Mouse (Mus musculus): ENCODE data around the gene Slc7a8. TPM values are rescaled to one million over a fixed set of nuclear protein-coding genes. Genes with fewer than 3 reads are reported as not detected.
A peak's percentile ranks its signal among the peaks of the same experiment; 100 is the strongest.

The Slc7a8 gene
- total RNA-seq (2021): 1 to 10 TPM; 2.4 to 3.6 TPM

DNA sequence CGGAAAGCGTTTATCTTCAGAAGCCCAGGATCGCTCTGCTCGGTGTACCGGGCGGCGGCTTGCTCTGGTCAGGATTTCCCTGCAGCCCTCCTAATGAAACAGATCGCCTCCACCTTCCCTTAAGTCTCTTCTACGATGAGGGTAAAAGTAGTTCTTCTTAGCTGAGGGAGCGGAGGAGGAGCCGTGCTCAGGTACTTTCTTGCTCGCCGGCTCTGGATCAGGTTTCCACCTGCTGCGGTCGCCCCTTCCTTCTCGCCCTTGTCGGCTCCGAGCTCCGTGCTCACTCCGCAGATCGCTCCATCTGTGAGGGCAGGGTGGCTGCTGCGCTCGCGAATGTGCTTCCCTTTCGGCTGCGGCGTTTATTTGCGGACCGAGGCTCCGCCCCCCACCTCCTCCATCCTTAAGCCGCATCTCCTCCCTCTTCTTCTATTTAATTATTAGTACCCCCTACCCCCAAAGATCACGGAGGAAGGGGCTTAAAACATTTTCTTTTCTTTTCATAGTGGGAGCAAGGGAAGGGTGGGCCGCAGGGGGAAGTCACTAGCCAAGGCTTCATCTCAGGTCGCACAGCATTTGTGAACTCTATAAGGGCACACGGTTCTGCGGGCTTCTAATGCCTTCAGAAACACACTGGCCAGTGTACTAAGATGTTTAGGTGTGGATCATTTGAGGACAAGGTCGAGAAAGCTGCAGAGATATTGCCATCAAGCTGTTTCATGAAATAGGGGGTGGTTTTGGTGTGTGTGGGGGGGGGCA is at the start of gene Slc7a8:
Gene Slc7a8 (minus strand): TSS at position 337 of the 756 bp plus-strand sequence.
- DNase-seq: peak; percentile 34 to 35
- intact Hi-C loops (cut with DNase I): loop anchor here (5.0 kb wide), 1 partner anchor 49 kb away; no protein-coding TSS in a partner anchor

GRCm38 (mm10) chr14:54823716-54824115 is 42.0 kb upstream of the Slc7a8 start:
- DNase-seq: no peak
- intact Hi-C loops (cut with DNase I): no loop called here

DNA sequence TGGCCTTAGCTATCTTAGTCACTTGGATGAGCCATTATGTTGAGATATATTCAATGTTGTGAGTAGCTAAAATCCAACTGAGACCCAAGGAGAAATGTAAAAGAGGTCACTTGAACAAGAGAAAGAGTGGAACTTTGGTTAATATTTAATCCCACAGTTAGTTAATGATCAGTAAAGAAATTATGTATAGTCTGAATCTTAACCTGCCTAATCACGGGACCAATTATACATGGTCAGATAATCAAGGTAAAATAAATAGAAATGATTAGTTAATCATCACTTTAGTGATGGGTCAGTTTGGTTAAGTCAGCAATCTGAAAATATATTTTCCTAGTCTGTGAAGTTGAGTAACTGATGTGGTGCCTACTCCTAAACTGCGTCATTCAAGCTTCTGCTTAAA is 40.6 kb upstream of the Slc7a8 start:
- intact Hi-C loops (cut with DNase I): no loop called here
- no peak for DNase-seq

GRCm38 (mm10) chr14:54817791-54818190 is 36.0 kb upstream of the Slc7a8 start:
- DNase-seq: peak; percentile 27 to 48
- intact Hi-C loops (cut with DNase I): loop anchor here (2.0 kb wide), 1 partner anchor 103 kb away; no protein-coding TSS in a partner anchor

DNA sequence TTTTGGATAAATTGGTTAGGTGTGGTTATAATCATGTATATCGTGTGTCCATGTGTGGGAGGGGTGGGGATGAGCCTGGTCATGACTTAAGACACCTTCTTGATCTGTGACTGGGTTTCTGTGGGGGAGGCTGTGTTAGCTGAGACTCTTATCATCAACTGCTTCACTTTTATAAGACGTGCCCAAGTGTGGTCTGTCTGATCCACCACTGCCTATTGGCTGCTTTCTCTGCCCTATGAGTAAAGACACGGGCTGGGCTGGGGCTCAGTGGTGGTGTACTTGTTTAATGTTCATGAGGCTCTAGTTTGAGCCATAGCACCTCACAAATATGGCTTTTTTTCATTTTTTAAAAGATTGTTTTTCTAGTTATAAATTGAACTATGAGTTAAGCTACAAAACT is 34.0 kb upstream of the Slc7a8 start:
- DNase-seq: no peak
- intact Hi-C loops (cut with DNase I): no loop called here

- intact Hi-C loops (cut with DNase I): no loop called here
- DNase-seq: no peak
Observed at GRCm38 (mm10) chr14:54813991-54814390, 32.2 kb upstream of the Slc7a8 start, which contains the start of gene Rnf212b. Gene Rnf212b (plus strand): TSS chr14:54814141.

GRCm38 (mm10) chr14:54809668-54810033 is 27.9 kb upstream of the Slc7a8 start:
- intact Hi-C loops (cut with DNase I): no loop called here
- DNase-seq: peak; percentile 14 to 24

- DNase-seq: peak; percentile 45 to 48
- intact Hi-C loops (cut with DNase I): no loop called here
Observed at GRCm38 (mm10) chr14:54808718-54809667, 27.2 kb upstream of the Slc7a8 start.

DNA sequence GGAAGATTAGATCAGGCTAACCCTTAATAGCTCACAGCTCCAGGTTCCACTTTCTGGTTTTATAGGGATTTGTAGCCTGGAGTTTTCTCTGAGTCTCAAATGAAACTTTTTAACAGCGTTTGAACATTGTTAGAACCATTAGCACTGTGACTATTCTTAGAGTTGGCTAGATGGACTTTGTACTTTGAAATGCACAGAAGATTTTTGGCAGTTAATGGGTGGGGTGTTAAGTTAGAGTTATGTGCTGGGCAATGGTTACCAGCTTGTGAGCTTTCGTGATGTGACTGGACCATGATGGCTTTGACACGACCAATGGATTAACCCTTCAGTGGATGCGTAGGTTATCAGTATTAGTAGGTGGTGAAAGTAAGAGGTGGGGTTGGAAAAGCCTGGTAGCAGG is 24.4 kb upstream of the Slc7a8 start:
- intact Hi-C loops (cut with DNase I): no loop called here
- no peak for DNase-seq

- DNase-seq: no peak
- intact Hi-C loops (cut with DNase I): no loop called here
Observed at GRCm38 (mm10) chr14:54802428-54802827, 20.7 kb upstream of the Slc7a8 start.

- DNase-seq: no peak
- intact Hi-C loops (cut with DNase I): no loop called here
Observed at GRCm38 (mm10) chr14:54799686-54800085, 17.9 kb upstream of the Slc7a8 start.

DNA sequence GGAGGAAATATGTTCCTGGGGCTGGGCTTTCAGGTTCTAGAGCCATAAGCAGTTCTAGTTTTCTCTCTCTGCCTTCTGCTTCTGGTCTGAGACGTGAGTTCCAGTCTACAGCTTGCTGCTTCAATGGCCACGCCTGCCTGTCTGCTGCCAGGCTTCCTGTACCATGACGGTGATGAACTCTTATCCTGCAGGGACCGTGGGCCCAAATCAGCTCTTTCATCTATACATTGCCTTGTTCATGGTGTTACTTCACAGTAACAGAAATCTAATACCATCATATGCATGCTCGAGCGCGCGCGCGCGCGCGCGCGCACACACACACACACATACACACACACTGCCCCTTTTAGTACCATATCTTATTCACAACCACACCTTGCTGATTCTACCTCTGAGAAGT is 15.0 kb upstream of the Slc7a8 start:
- no peak for DNase-seq
- intact Hi-C loops (cut with DNase I): no loop called here

GRCm38 (mm10) chr14:54795901-54796300 is 14.2 kb upstream of the Slc7a8 start:
- no peak for DNase-seq
- intact Hi-C loops (cut with DNase I): no loop called here

GRCm38 (mm10) chr14:54793894-54794830 is 12.4 kb upstream of the Slc7a8 start:
- DNase-seq: no peak
- intact Hi-C loops (cut with DNase I): no loop called here

DNA sequence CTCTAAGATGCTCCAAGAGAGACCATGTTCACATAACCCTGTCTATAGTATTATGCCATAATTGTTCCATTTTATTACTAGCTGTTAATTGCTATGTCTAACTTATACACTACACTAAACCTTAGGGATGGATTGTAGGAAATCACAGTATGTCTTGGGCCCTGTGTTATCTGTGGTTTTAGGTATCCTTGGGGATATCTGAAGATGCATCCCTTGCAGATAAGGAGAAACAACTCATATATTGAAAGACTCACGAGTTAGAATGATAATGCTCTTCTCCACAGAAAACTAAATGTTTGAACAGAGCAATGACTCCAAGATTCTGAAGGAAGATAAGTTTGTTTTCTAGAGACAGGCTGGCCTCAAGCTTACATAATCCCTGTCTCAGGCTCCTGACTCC is 11.6 kb upstream of the Slc7a8 start:
- intact Hi-C loops (cut with DNase I): no loop called here
- no peak for DNase-seq

DNA sequence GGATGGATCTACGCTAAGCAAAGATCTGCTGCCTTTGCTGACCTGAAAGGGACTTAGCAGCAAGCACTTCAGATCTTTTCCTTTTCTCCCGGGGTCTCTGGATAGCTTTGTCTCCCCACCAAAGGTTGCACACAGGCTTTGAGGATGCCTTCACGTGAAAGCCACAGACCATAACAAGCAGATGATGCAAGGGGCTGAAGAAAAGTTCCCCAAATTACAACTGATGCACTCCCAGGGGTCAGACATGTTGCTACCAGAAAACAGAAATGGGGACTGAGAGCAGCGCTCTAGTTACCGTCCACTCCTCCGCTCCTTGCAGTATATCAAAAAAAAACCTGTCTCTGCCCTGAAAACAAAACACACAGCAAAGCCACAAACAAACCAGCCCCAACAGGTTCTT is 10.4 kb upstream of the Slc7a8 start:
- no peak for DNase-seq
- intact Hi-C loops (cut with DNase I): no loop called here

DNA sequence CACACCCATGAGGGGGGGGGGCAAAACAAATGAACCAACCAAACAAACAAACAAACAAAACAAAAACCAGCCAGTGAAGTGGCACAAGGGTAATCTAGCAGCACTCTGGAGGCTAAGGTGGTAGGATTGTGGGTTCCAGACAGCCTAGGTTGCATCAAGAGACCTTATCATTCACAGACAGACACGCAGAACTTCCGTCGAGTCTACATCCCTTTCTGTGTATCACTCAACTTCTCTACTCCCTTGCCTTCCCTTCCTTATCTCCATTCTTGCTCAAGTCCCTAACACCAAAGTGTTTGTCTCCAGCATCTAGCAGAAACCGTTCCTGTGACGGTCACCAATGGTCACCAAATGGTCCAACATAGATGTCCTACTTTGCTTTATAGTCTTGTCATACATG is 6.5 kb upstream of the Slc7a8 start:
- intact Hi-C loops (cut with DNase I): no loop called here
- DNase-seq: no peak

- intact Hi-C loops (cut with DNase I): no loop called here
- no peak for DNase-seq
Observed at GRCm38 (mm10) chr14:54787226-54787625, 5.5 kb upstream of the Slc7a8 start.

- intact Hi-C loops (cut with DNase I): loop anchor here (1.0 kb wide), 1 partner anchor 72 kb away; no protein-coding TSS in a partner anchor
- DNase-seq: peak; percentile 42 to 60
Observed at GRCm38 (mm10) chr14:54786489-54786888, 4.7 kb upstream of the Slc7a8 start.

GRCm38 (mm10) chr14:54785898-54786297 is 4.2 kb upstream of the Slc7a8 start:
- intact Hi-C loops (cut with DNase I): loop anchor here (1.0 kb wide), 1 partner anchor 72 kb away; no protein-coding TSS in a partner anchor
- peak; percentile 48 to 76 for DNase-seq

Measured in heart, postnatal 10 days (tissue).